Mouse (Mus musculus): ENCODE data around the gene Gdpd3. TPM values are rescaled to one million over a fixed set of nuclear protein-coding genes. Genes with fewer than 3 reads are reported as not detected.

The Gdpd3 gene
- polyA plus RNA-seq, 1 experiment from 2014 or later, result 1.5 TPM

DNA sequence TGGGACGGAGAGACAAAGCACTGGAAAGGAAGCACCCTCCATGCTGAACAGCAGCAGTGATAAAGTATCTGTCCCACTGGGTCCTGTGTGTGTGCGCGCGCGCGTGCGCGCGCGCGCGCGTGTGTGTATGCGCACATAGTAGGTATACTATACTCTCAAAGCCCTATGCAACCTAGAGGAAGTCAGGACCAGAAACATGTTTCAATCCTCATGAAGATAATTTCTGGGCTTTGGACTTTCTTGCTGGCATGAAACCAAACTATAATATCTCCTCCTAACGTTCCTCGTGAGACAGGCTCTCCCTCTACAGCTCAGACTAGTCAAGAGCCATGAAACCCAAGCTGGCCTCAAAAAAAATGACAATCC is 34.9 kb downstream of the Gdpd3 start:
- Histone ChIP-seq H3K9ac (no peak overlapping the region), H3K4me3 (no peak overlapping the region), H3K36me3 (peaks cover 22% of the 10 kb centered on the region), H3K4me1 (replicated peaks) (peaks cover 38% of the 10 kb centered on the region), H3K27ac (replicated peaks) (no peak overlapping the region), H3K4me2 (no peak overlapping the region), H3K27me3 (no peaks in the 10 kb centered on the region), H3K9me3 (no peaks in the 10 kb centered on the region)
- 95% methylated on average over 16 of the region's 16 CpGs for WGBS
- ATAC-seq (ENCODE audit: low read depth), result no peak

DNA sequence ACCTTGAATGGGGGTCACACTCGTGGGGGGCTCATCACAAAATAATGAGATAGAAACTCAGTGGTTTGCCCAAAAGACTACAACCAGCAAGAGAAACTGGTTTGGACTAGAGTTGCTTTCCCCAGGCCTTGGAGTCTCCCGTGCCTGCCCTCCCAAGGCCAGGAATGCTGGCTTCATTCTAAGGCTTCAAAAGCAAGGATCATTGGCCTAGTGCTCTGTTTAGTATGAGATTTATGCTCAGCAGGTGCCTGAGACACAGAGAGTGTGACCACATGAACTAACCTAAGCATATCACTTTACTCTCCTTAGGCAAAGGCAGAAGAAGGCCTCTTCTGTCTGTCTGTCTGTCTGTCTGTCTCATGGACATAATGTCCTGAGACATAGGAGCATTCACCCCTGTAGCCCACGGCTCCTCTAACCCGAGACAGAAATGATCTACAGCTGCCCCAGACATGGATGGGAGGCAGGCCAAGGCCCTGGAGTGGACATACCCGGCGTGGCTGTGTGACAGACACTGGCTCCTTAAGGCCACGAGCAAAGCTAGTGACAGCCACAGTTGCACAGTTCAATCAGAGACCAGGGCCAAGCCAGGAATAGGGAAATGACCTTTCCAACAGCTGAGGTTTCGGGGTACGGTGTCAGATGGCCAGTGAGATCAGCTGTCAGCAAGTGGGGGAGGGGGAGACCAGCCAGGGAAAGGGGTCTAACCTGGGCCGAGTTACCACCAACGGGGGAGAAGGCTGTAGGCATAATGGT is 36.2 kb downstream of the Gdpd3 start:
- H3K4me3 ChIP-seq, result no peak overlapping the region
- no peak overlapping the region for H3K27ac ChIP-seq (replicated peaks)
- H3K27me3 ChIP-seq, result no peaks in the 10 kb centered on the region
- peaks cover 25% of the 10 kb centered on the region for H3K4me1 ChIP-seq (replicated peaks)
- no peak for ATAC-seq (ENCODE audit: low read depth)
- no peak overlapping the region for H3K4me2 ChIP-seq
- no peaks in the 10 kb centered on the region for H3K9me3 ChIP-seq
- no peak overlapping the region for H3K9ac ChIP-seq
- 88% methylated on average over 11 of the region's 11 CpGs for WGBS
- 0 out of 2 replicates have a peak, but pooled peaks cover 10% of the 10 kb centered on the region for H3K36me3 ChIP-seq

DNA sequence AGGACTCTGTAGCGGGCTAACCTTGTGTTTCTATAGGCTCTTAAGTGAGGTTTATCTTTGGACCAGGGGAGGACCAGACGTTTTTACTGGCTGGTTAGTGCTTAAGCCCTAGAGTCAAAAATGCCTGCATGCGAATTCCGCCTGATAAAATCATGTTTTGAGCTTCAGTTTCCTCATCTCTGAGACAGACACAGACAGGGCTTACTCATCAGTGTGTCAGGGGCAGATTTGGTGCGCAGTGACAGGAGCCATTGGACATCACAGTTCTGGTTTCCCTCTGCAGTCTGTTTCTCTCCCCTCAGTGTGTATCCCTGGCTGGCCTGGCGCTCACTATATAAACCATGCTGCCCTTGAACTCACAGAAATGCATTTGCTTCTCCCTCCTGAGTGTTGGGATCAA is 37.0 kb downstream of the Gdpd3 start:
- H3K27ac ChIP-seq (replicated peaks), result no peak overlapping the region
- no peak overlapping the region for H3K9ac ChIP-seq
- no peak overlapping the region for H3K4me3 ChIP-seq
- ATAC-seq (ENCODE audit: low read depth), result no peak
- 0 out of 2 replicates have a peak, but pooled peaks cover 10% of the 10 kb centered on the region for H3K36me3 ChIP-seq
- H3K4me2 ChIP-seq, result no peak overlapping the region
- no peaks in the 10 kb centered on the region for H3K9me3 ChIP-seq
- H3K27me3 ChIP-seq, result no peaks in the 10 kb centered on the region
- H3K4me1 ChIP-seq (replicated peaks), result peaks cover 25% of the 10 kb centered on the region
- WGBS, result 92% methylated on average over 6 of the region's 6 CpGs

DNA sequence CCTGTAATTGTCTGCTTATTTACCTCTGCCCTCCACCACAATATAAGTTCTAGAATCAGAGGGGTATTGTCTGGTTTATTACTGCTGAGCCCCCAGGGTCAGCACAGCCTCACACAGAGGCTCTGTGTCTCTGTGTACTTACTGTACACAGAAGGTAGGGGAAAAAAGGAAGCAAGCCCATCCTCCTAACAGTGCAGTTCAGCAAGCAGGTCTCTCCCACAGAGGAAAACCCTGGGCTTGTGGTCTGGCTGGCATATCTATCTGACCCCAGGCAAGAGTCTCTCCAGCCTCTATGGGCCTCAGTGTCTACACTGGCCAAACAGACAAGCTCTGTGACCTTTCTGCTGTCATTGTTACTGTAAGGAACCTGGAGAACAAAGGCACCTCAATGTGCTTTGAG is 37.6 kb downstream of the Gdpd3 start:
- no peaks in the 10 kb centered on the region for H3K27me3 ChIP-seq
- H3K9me3 ChIP-seq, result no peaks in the 10 kb centered on the region
- H3K9ac ChIP-seq, result no peak overlapping the region
- H3K4me1 ChIP-seq (replicated peaks), result peaks cover 28% of the 10 kb centered on the region
- no peak overlapping the region for H3K27ac ChIP-seq (replicated peaks)
- no peak for ATAC-seq (ENCODE audit: low read depth)
- no peak overlapping the region for H3K4me2 ChIP-seq
- H3K36me3 ChIP-seq, result 0 out of 2 replicates have a peak, but pooled peaks cover 10% of the 10 kb centered on the region
- no peak overlapping the region for H3K4me3 ChIP-seq

DNA sequence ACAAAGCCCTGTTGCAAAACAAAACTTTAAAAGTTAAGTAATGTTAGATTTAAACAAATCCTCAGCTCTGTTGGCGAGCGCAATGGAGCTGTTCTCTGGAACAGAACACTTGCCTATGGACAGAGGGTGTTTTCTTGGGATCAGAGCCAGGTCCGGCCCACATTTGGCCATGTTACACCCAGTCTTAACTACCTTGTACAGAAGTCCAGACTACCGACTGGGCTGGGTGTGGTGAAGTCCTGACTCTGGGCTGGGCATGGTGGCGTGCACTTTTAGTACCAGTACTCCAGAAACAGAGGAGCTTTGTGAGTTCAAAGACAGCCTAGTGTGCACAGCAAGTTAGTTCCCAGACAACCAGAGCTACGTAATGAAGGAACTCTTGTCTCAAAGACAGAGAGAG is 40.8 kb downstream of the Gdpd3 start:
- Histone ChIP-seq H3K4me1 (replicated peaks) (peaks cover 23% of the 10 kb centered on the region), H3K27me3 (no peaks in the 10 kb centered on the region), H3K36me3 (0 out of 2 replicates have a peak, but pooled peaks cover 10% of the 10 kb centered on the region), H3K4me2 (no peak overlapping the region), H3K4me3 (no peak overlapping the region), H3K9ac (0 out of 2 replicates have a peak overlapping the region, but pooled peaks have one; percentile 84), H3K27ac (replicated peaks) (no peak overlapping the region), H3K9me3 (no peaks in the 10 kb centered on the region)
- WGBS, result 83% methylated on average over 6 of the region's 6 CpGs
- ATAC-seq (ENCODE audit: low read depth), result no peak

DNA sequence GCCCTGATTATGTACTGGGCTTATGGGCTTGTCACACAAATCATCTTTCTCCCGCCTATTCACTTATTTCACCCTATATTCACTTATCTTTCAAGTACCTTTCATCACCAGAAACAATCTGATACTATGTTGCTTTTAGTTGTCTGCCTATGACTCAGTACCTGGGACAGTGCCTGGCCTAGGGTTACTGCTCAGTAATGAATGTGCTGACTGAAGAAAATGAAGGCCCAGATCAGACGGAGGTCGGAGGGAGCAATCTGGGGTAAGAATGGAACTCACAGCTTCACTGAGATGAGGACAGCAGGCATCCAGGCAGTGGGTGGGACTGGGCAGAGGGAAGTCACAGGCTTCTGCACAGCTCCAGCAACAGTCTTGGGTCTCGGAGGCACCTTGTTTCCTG is 41.3 kb downstream of the Gdpd3 start:
- Histone ChIP-seq H3K4me2 (peak overlapping the region; percentile 86), H3K27me3 (no peaks in the 10 kb centered on the region), H3K27ac (replicated peaks) (0 out of 2 replicates have a peak overlapping the region, but pooled peaks have one; percentile 13), H3K9me3 (no peaks in the 10 kb centered on the region), H3K4me1 (replicated peaks) (peaks cover 23% of the 10 kb centered on the region), H3K9ac (peak overlapping the region; percentile 84), H3K4me3 (no peak overlapping the region), H3K36me3 (0 out of 2 replicates have a peak, but pooled peaks cover 10% of the 10 kb centered on the region)
- WGBS, result 78% methylated on average over 4 of the region's 4 CpGs
- no peak for ATAC-seq (ENCODE audit: low read depth)

DNA sequence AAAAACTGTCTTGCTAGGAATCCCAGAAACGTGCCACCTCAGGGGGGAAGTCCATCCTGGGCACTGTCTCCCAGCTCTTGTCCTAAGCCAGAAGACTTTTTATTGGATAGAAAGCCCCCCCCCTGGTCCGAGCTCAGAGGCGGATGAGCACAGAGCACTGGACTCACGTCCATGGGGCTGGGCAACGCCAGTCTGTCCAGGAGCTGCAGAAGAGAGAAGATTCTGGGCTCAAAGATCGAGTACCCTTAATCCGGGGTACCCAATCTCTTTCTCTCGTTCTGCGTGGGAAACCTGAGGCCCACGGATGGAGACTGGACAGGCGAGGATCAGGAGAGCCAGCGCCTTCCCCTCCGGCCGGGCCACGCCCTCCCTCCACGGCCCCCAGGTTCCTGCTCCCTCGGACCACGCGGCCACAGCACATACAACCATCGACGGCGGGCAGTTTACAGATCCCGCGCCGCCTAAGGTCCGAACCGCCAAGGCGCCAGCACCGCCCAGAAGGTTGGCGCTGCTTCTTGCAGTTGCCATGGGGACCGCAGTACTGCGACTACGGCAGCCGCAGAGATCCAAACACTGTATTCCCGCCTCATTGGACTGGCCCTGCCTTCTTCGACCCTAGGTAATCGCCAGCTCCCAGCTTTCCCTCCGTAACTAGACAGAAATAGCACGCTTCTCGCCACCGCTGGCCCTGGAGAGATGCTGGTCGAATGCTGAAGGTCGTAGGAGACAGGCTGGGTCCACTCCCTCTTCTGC is 42.7 kb downstream of the Gdpd3 start:
- 0 out of 2 replicates have a peak, but pooled peaks cover 3% of the 10 kb centered on the region for H3K36me3 ChIP-seq
- peak overlapping the region; percentile 86 for H3K4me2 ChIP-seq
- H3K27me3 ChIP-seq, result no peaks in the 10 kb centered on the region
- peak overlapping the region; percentile 76 for H3K27ac ChIP-seq (replicated peaks)
- peak; percentile 92 for ATAC-seq (ENCODE audit: low read depth)
- peak overlapping the region; percentile 71 for H3K4me3 ChIP-seq
- H3K4me1 ChIP-seq (replicated peaks), result peaks cover 23% of the 10 kb centered on the region
- WGBS, result under 1% methylated on average over 43 of the region's 43 CpGs
- H3K9ac ChIP-seq, result peak overlapping the region; percentile 84
- no peaks in the 10 kb centered on the region for H3K9me3 ChIP-seq

DNA sequence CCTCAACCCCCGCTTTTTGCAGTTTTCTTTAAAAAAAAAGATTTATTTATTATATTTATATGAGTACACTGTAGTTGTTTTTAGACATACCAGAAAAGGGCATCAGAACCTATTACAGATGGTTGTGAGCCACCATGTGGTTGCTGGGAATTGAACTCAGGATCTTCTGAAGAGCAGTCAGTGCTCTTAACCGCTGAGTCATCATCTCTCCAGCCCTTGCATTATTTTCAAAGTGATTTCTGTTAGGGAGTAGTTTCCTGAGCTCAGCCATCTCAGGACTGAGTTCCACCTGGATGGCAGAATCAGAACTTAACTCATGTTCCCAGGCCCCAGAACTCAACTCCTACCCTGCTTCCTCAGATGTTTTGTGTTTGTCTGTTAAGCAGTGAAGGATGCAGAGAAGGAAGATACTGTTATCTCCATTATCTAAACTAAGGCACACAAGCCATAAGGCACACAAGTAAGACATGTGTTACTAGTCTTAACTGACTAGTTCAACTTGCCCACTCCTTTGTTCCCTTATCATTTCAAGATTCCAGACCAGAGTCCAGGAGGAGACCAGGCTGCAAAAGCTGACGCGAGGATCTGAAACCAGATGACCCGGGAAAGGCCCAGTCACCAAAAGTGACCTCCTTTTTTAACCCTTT is 43.7 kb downstream of the Gdpd3 start:
- Histone ChIP-seq H3K4me2 (peak overlapping the region; percentile 86), H3K9ac (peak overlapping the region; percentile 84; the same call in 1 of the 2 replicates), H3K27ac (replicated peaks) (peak overlapping the region; percentile 76; the same call in 1 of the 2 replicates), H3K9me3 (no peaks in the 10 kb centered on the region), H3K36me3 (no peaks in the 10 kb centered on the region), H3K27me3 (no peaks in the 10 kb centered on the region), H3K4me3 (0 out of 2 replicates have a peak overlapping the region, but pooled peaks have one; percentile 71), H3K4me1 (replicated peaks) (peaks cover 23% of the 10 kb centered on the region)
- 76% methylated on average over 5 of the region's 5 CpGs for WGBS
- no peak for ATAC-seq (ENCODE audit: low read depth)

DNA sequence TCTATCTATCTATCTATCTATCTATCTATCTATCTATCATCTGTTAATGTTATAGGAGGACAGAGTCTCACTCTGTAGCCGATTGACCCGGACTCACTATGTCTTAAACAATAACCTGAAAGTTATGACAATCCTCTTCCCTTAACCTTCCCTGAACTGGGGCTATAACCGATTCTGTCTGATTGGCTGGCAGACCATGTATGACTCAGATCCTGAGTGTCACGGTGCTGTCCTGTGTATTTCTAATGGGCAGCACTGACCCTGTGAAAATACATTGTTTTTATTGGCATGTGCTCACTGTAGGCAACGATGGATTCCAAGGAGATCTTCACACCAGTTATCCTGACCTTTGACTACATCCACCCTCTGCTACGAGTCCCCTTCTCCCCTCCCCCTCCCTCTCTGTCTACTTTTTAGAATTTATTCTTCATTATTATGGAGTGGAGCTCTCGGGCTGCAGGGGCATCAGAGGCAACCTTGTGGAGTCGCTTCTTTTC is 49.6 kb downstream of the Gdpd3 start:
- 53% methylated on average over 8 of the region's 8 CpGs for WGBS

DNA sequence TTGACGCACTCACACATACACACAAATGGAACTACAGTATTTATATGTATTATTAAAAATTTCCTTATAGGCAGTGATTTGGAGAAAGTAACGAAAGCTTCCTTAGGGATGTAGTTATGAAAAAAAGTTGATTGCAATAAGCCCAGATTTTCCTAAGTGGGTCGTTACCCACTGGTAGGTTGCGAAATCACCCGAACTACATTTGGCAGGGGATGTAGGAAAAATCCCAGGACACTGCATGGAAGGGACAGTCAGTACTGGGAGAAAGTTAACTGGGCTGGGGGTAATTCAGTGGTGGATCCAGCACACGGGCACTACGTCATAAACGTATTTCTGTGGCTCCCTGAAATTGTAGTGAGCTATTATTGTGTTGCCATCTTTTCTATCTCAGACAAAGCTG is 50.4 kb downstream of the Gdpd3 start:
- no peak overlapping the region for H3K9ac ChIP-seq
- no peak overlapping the region for H3K4me3 ChIP-seq
- WGBS, result 89% methylated on average over 8 of the region's 8 CpGs
- H3K9me3 ChIP-seq, result 0 out of 2 replicates have a peak, but pooled peaks cover 4% of the 10 kb centered on the region
- no peak overlapping the region for H3K27ac ChIP-seq (replicated peaks)
- H3K4me1 ChIP-seq (replicated peaks), result 0 out of 2 replicates have a peak, but pooled peaks cover under 1% of the 10 kb centered on the region
- no peak overlapping the region for H3K4me2 ChIP-seq
- ATAC-seq (ENCODE audit: low read depth), result no peak
- H3K36me3 ChIP-seq, result no peaks in the 10 kb centered on the region
- no peaks in the 10 kb centered on the region for H3K27me3 ChIP-seq

More for the DNA sequence above, 49.6 kb downstream of the Gdpd3 start:
- Histone ChIP-seq H3K9me3 (0 out of 2 replicates have a peak, but pooled peaks cover 4% of the 10 kb centered on the region), H3K4me3 (no peak overlapping the region), H3K27ac (replicated peaks) (no peak overlapping the region), H3K27me3 (no peaks in the 10 kb centered on the region), H3K4me2 (no peak overlapping the region), H3K9ac (no peak overlapping the region), H3K36me3 (no peaks in the 10 kb centered on the region), H3K4me1 (replicated peaks) (no peaks in the 10 kb centered on the region)
- no peak for ATAC-seq (ENCODE audit: low read depth)

DNA sequence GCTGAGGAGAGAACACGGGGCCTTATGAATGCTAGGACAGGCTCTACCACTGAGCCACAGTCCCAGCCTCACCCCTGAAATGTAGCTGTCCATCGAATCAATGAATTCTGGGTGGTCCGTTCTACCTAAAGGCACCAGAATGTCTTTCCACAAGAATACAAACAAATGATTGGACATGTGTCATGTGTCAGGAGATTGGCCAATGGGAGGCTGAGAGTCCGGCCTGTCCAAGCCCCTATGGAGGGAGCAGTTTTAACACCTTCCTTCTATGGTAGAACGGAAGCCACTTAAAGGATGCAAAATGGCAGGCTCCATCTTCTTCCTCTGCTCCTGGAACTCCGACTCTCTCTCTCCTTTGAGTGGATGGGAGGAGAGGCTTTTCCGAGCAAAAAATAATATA is 51.5 kb downstream of the Gdpd3 start:
- 90% methylated on average over 7 of the region's 7 CpGs for WGBS

More for the DNA sequence above, 51.5 kb downstream of the Gdpd3 start:
- peaks cover 12% of the 10 kb centered on the region for H3K4me1 ChIP-seq (replicated peaks)
- no peaks in the 10 kb centered on the region for H3K27me3 ChIP-seq
- H3K9me3 ChIP-seq, result 0 out of 2 replicates have a peak, but pooled peaks cover 4% of the 10 kb centered on the region
- no peak overlapping the region for H3K4me2 ChIP-seq
- no peak overlapping the region for H3K9ac ChIP-seq
- H3K27ac ChIP-seq (replicated peaks), result no peak overlapping the region
- H3K36me3 ChIP-seq, result no peaks in the 10 kb centered on the region
- ATAC-seq (ENCODE audit: low read depth), result no peak
- no peak overlapping the region for H3K4me3 ChIP-seq
